Mouse (Mus musculus): ENCODE data around the gene Itga3. TPM values are rescaled to one million over a fixed set of nuclear protein-coding genes. Genes with fewer than 3 reads are reported as not detected.

Gene Itga3
- total and polyA plus RNA-seq, 3 experiments = 5.8 to 53.0 (median 9.0) TPM

DNA sequence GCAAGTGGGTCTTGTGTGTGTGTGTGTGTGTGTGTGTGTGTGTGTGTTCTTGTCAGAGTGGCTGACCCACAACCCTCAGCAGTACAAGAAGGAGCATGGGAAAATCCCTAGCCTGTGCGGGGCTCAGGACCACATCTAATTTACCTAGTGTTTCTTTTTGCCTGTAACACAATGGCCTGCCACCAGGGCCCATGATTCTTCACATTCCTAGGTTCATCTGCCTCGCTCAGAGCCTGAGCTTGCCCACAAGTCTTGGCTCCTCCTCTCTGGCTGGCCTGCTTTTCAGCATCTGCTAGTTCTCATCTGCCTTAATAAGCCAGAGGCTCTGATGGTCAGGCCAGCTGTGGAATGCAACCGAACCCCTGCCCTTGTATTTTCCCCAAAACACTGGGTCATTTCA lies 23.8 kb upstream of the Itga3 start (continued):
- TF ChIP-seq HCFC1 (IDR thresholded peaks at IDR 0.05; ENCODE audit: low read depth, low read length) (peak; percentile 46; the same call in 1 of the 2 replicates), MAZ (IDR thresholded peaks at IDR 0.05; ENCODE audit: low read depth, low read length) (peak; percentile 88), JUND (conservative IDR thresholded peaks at IDR 0.05; ENCODE audit: low read depth, low read length) (peak; percentile 47; the same call in 1 of the 2 replicates), USF1 (IDR thresholded peaks at IDR 0.05; ENCODE audit: low read depth, low read length) (no peak), POLR2A (IDR thresholded peaks at IDR 0.05; ENCODE audit: low read depth, low read length) (peak; percentile 62), CHD2 (IDR thresholded peaks at IDR 0.05; ENCODE audit: low read length) (peak; percentile 59)

DNA sequence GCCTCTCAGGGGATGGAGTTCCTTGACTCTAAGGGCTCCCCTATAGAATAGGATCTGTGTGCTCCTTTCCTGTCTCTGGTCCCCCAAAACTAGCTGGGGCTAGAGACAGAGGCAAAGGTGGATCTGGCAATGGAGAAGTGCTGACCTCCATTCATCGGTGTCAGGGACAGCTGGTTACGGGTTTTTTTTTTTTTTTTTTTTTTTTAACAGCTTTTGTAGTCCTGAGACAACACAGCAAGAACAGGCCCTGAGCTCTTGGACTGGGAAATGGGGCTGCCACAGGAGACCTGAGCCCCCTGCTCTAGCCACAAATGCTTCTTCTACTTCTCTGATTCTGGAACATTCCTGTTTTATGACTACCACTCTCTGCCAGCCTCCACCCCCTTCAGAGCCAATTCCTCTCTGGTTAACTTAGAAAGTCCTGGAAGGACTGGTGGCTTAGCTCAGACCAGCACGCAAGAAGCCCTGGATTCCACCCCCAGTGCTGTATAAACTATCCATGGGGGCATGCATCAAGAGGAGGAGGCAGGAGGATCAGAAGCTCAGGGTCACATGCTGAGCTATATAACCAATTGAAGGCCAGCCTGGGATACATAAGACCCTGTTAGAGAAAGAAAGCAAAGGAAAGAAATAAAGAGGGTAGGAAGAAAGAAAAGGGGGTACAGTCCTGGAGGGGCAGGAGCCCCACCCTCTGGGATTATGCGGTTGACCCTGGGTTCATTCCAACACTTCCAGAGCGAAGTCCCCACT lies 21.9 kb upstream of the Itga3 start:
- no peak for DNase-seq (ENCODE audit: extremely low read depth)
- H3K4me2 ChIP-seq (ENCODE audit: insufficient read depth, low read depth, poor library complexity, severe bottlenecking) = no peak overlapping the region
- dilution Hi-C loops (cut with MboI; ENCODE audit: extremely low pct_ligation_motif_present, extremely low pct_unique_long_range_greater_than_20kb, low sequenced_read_pairs) (no loop called here), in situ Hi-C loops (cut with MboI; ENCODE audit: low pct_ligation_motif_present, low pct_unique_long_range_greater_than_20kb, low sequenced_read_pairs) (no loop called here)
- H3K4me3 ChIP-seq (replicated peaks in 1 of 3; ENCODE audit: low read depth in 2 of 3, low read length in 2 of 3, poor library complexity in 1 of 3) = no peak overlapping the region
- peak overlapping the region; percentile 79; the same call in 1 of the 2 replicates for H3K27ac ChIP-seq (ENCODE audit: insufficient read depth, low read depth)
- TF ChIP-seq JUND (conservative IDR thresholded peaks at IDR 0.05; ENCODE audit: low read depth, low read length) (no peak), BHLHE40 (IDR thresholded peaks at IDR 0.05; ENCODE audit: low read depth, low read length) (no peak), TCF12 (IDR thresholded peaks at IDR 0.05; ENCODE audit: low read depth, low read length) (peak; percentile 38; the same call in 1 of the 2 replicates), SMC3 (IDR thresholded peaks at IDR 0.05; ENCODE audit: low read depth, low read length) (no peak), POLR2AphosphoS2 (IDR thresholded peaks at IDR 0.05; ENCODE audit: low read depth, low read length) (no peak), USF2 (conservative IDR thresholded peaks at IDR 0.05; ENCODE audit: low read depth, low read length) (no peak), USF1 (IDR thresholded peaks at IDR 0.05; ENCODE audit: low read depth, low read length) (no peak), ELF1 (IDR thresholded peaks at IDR 0.05; ENCODE audit: low read depth, low read length) (no peak), ZKSCAN1 (IDR thresholded peaks at IDR 0.05; ENCODE audit: borderline replicate concordance, low read depth, low read length) (no peak; the same call in 1 of the 2 replicates), NELFE (IDR thresholded peaks at IDR 0.05; ENCODE audit: low read depth, low read length) (no peak), E2F4 (IDR thresholded peaks at IDR 0.05; ENCODE audit: insufficient replicate concordance, low read depth, low read length) (no peak), EP300 (IDR thresholded peaks at IDR 0.05; ENCODE audit: low read length) (no peak), IRF4 (IDR thresholded peaks at IDR 0.05; ENCODE audit: low read depth, low read length) (no peak), KAT2A (IDR thresholded peaks at IDR 0.05; ENCODE audit: insufficient replicate concordance, low read length) (no peak), UBTF (IDR thresholded peaks at IDR 0.05; ENCODE audit: low read depth, low read length) (no peak), JUN (IDR thresholded peaks at IDR 0.05; ENCODE audit: insufficient read depth, low read depth, low read length) (no peak), ZNF384 (IDR thresholded peaks at IDR 0.05; ENCODE audit: low read depth, low read length) (peak; percentile 95)
- peaks cover 12% of the 10 kb centered on the region for H3K9me3 ChIP-seq (replicated peaks; ENCODE audit: low read length)
- H3K9ac ChIP-seq (ENCODE audit: insufficient read depth, low read depth) = peak overlapping the region; percentile 14; the same call in 1 of the 2 replicates
- peaks cover 53 to 83% of the 10 kb centered on the region in 2 experiments for H3K4me1 ChIP-seq (ENCODE audit: control insufficient read depth in 1 of 2, insufficient read depth in 2 of 2)
- no peaks in the 10 kb centered on the region for H3K27me3 ChIP-seq (replicated peaks)
- H3K36me3 ChIP-seq (replicated peaks in 1 of 2; ENCODE audit: control insufficient read depth in 1 of 2, insufficient read depth in 1 of 2, low read length in 1 of 2) = no peaks in the 10 kb centered on the region
- H3K79me2 ChIP-seq (replicated peaks; ENCODE audit: control insufficient read depth, extremely low read depth, insufficient read depth, poor library complexity, severe bottlenecking) = no peaks in the 10 kb centered on the region

Measured in CH12.LX (cell line).